Mouse (Mus musculus) ovary, postnatal 36 days (tissue): ENCODE results near the gene Rnf123.

Source experiments
- DNase-seq: peaks from one replicate; pipeline ENCODE4 v3.0.0; 2022; ENCODE audit warnings: low spot score, mixed read lengths

The Rnf123 gene

GRCm38 (mm10) chr9:108104766-108105548 lies 21.8 kb upstream of the Rnf123 start:
- no peak for DNase-seq

- DNase-seq = no peak
Observed at GRCm38 (mm10) chr9:108099619-108100018, 16.5 kb upstream of the Rnf123 start.

GRCm38 (mm10) chr9:108095949-108096712 lies 13.0 kb upstream of the Rnf123 start:
- no peak for DNase-seq

GRCm38 (mm10) chr9:108095518-108095917 lies 12.4 kb upstream of the Rnf123 start:
- no peak for DNase-seq

- no peak for DNase-seq
Observed at GRCm38 (mm10) chr9:108094998-108095411, 11.9 kb upstream of the Rnf123 start.

- DNase-seq = peak; percentile 96
Observed at GRCm38 (mm10) chr9:108094184-108094941, 11.2 kb upstream of the Rnf123 start, which contains the start of gene Apeh. Apeh (minus strand) TSS chr9:108094606.

- DNase-seq = no peak
Observed at GRCm38 (mm10) chr9:108093586-108093985, 10.4 kb upstream of the Rnf123 start.

GRCm38 (mm10) chr9:108090611-108091120 lies 7.5 kb upstream of the Rnf123 start:
- DNase-seq = no peak

GRCm38 (mm10) chr9:108085261-108085660 lies 2.1 kb upstream of the Rnf123 start:
- DNase-seq = no peak

- DNase-seq = no peak
Observed at GRCm38 (mm10) chr9:108083561-108083960, 415 bp upstream of the Rnf123 start.

- no peak for DNase-seq
Observed at GRCm38 (mm10) chr9:108082549-108082948, 597 bp downstream of the Rnf123 start.

- DNase-seq = no peak
Observed at GRCm38 (mm10) chr9:108080168-108080567, 3.0 kb downstream of the Rnf123 start, which contains the start of gene Mst1. Mst1 (plus strand) TSS chr9:108080436.

GRCm38 (mm10) chr9:108073141-108073930 lies 9.8 kb downstream of the Rnf123 start:
- no peak for DNase-seq

GRCm38 (mm10) chr9:108072481-108072924 lies 10.6 kb downstream of the Rnf123 start:
- DNase-seq = no peak

GRCm38 (mm10) chr9:108071801-108072200 lies 11.3 kb downstream of the Rnf123 start:
- no peak for DNase-seq

GRCm38 (mm10) chr9:108069529-108069928 lies 13.6 kb downstream of the Rnf123 start:
- no peak for DNase-seq

- no peak for DNase-seq
Observed at GRCm38 (mm10) chr9:108069007-108069406, 14.1 kb downstream of the Rnf123 start.

- DNase-seq = peak; percentile 71
Observed at GRCm38 (mm10) chr9:108067900-108068299, 15.2 kb downstream of the Rnf123 start.

- no peak for DNase-seq
Observed at GRCm38 (mm10) chr9:108067199-108067598, 15.9 kb downstream of the Rnf123 start.

- DNase-seq = peak; percentile 54
Observed at GRCm38 (mm10) chr9:108065491-108066011, 17.6 kb downstream of the Rnf123 start.

- no peak for DNase-seq
Observed at GRCm38 (mm10) chr9:108063361-108063760, 19.8 kb downstream of the Rnf123 start.
